ENCODE assay signal across 27 mouse cellular contexts in genomic region chr3:7804209-7804608, GRCm38 (mm10).
A peak's percentile ranks its signal among the peaks of the same experiment; 100 is the strongest.
DNase-seq lines count a peak whose midpoint lies in the region; ATAC-seq and TF ChIP-seq lines count a peak whose summit lies in the region.
"Had no signal": no experiment of that assay in that cellular context is flagged by ENCODE, and none has a peak within 500 bp of the region (broad histone marks: within the 10 kb centered on the region; RNA-seq: fewer than 3 reads in every experiment).

No protein-coding gene starts in this region.

- no peak for TF ChIP-seq POLR2A in kidney, adult 2 months (IDR thresholded peaks at IDR 0.05; ENCODE audit: low read depth, low read length)

- no peaks in the 10 kb centered on the region for H3K27me3 ChIP-seq in forebrain, embryonic 11.5 days (ENCODE audit: control insufficient read depth, insufficient read depth, low read length)
- no peaks in the 10 kb centered on the region for H3K27me3 ChIP-seq in forebrain, embryonic 14.5 days (replicated peaks; ENCODE audit: control insufficient read depth, insufficient read depth, low read length)
- H3K27me3 ChIP-seq in kidney, embryonic 14.5 days (ENCODE audit: control insufficient read depth, insufficient read depth, low read length): no peaks in the 10 kb centered on the region
- no peaks in the 10 kb centered on the region for H3K27me3 ChIP-seq in kidney, postnatal 0 days (ENCODE audit: insufficient read depth, low read length)
- no peaks in the 10 kb centered on the region for H3K27me3 ChIP-seq in kidney, adult 2 months (replicated peaks; ENCODE audit: control insufficient read depth, insufficient read depth, low read length)
- H3K27me3 ChIP-seq: embryonic facial prominence, embryonic 13.5 days; forebrain, embryonic 13.5 days; hindbrain, embryonic 13.5 days; intestine, embryonic 15.5 days had no signal

- no peak for ATAC-seq in forebrain, embryonic 11.5 days (replicated peaks; ENCODE audit: low FRiP score)
- no peak for ATAC-seq in forebrain, embryonic 14.5 days
- ATAC-seq in kidney, embryonic 14.5 days (ENCODE audit: low FRiP score, low TSS enrichment): peak; percentile 88
- peak; percentile 71; the same call in 1 of the 2 replicates for ATAC-seq in kidney, postnatal 0 days (replicated peaks; ENCODE audit: low FRiP score, low read depth)
- ATAC-seq: CD4-positive, CD25-positive, alpha-beta regulatory T cell, adult 4 months; forebrain, embryonic 13.5 days; forebrain, postnatal 0 days; hindbrain, embryonic 16.5 days; intestine, embryonic 15.5 days had no signal

- no peak overlapping the region for H3K9ac ChIP-seq in forebrain, embryonic 11.5 days (ENCODE audit: low read length)
- H3K9ac ChIP-seq in forebrain, embryonic 14.5 days (ENCODE audit: low read length): no peak overlapping the region
- no peak overlapping the region for H3K9ac ChIP-seq in kidney, embryonic 14.5 days (ENCODE audit: low read depth, low read length)
- no peak overlapping the region for H3K9ac ChIP-seq in kidney, postnatal 0 days (ENCODE audit: low read depth, low read length)
- H3K9ac ChIP-seq: embryonic facial prominence, embryonic 13.5 days; forebrain, embryonic 13.5 days; forebrain, postnatal 0 days; hindbrain, embryonic 13.5 days; intestine, embryonic 15.5 days had no signal

- DNase-seq in forebrain, embryonic 11.5 days (ENCODE audit: low spot score): peak; percentile 50
- DNase-seq in forebrain, embryonic 14.5 days (ENCODE audit: low spot score): no peak
- DNase-seq in kidney, adult 11 months: no peak
- DNase-seq in kidney, postnatal 0 days (ENCODE audit: low spot score): peak; percentile 69
- no peak for DNase-seq in kidney, adult 2 months
- DNase-seq in brain, adult 2 months (ENCODE audit: low read depth, low spot score): peak; percentile 5
- DNase-seq in T-cell, adult 2 months (ENCODE audit: low spot score): no peak
- DNase-seq: adrenal gland, postnatal 10 days; adrenal gland, postnatal 36 days; cerebellum, adult 11 months; cerebellum, adult 2 months; cerebellum, adult 9-11 months; cerebellum, postnatal 25 days; embryo, embryonic 11 days; forebrain, postnatal 0 days; gastrocnemius, postnatal 10 days; gastrocnemius, postnatal 36 days had no signal

- H3K4me2 ChIP-seq in forebrain, embryonic 11.5 days (ENCODE audit: low read depth, low read length, severe bottlenecking): no peak overlapping the region
- H3K4me2 ChIP-seq in forebrain, embryonic 14.5 days (ENCODE audit: low read length): no peak overlapping the region
- no peak overlapping the region for H3K4me2 ChIP-seq in kidney, embryonic 14.5 days (replicated peaks; ENCODE audit: low read depth, low read length)
- no peak overlapping the region for H3K4me2 ChIP-seq in kidney, postnatal 0 days (ENCODE audit: low read length)
- H3K4me2 ChIP-seq: embryonic facial prominence, embryonic 13.5 days; forebrain, embryonic 13.5 days; heart, embryonic 11.5 days; hindbrain, embryonic 13.5 days; intestine, embryonic 15.5 days had no signal

- no peaks in the 10 kb centered on the region for H3K4me1 ChIP-seq in forebrain, embryonic 11.5 days (replicated peaks; ENCODE audit: control insufficient read depth, insufficient read depth, low read length)
- no peaks in the 10 kb centered on the region for H3K4me1 ChIP-seq in forebrain, embryonic 14.5 days (ENCODE audit: control insufficient read depth, insufficient read depth, low read length)
- H3K4me1 ChIP-seq in kidney, embryonic 14.5 days (ENCODE audit: control insufficient read depth, insufficient read depth, low read length): no peaks in the 10 kb centered on the region
- H3K4me1 ChIP-seq in kidney, postnatal 0 days (replicated peaks; ENCODE audit: insufficient read depth, low read length): no peaks in the 10 kb centered on the region
- H3K4me1 ChIP-seq in kidney, adult 2 months (ENCODE audit: control insufficient read depth, insufficient read depth, low read length): no peaks in the 10 kb centered on the region
- H3K4me1 ChIP-seq: embryonic facial prominence, embryonic 13.5 days; forebrain, embryonic 13.5 days; hindbrain, embryonic 10.5 days; hindbrain, embryonic 13.5 days; intestine, embryonic 15.5 days had no signal

- 68% methylated on average over 1 of the region's 1 CpGs for WGBS in forebrain, embryonic 11.5 days
- 76% methylated on average over 1 of the region's 1 CpGs for WGBS in forebrain, embryonic 14.5 days
- 54% methylated on average over 1 of the region's 1 CpGs for WGBS in kidney, embryonic 14.5 days
- WGBS in kidney, postnatal 0 days: 39% methylated on average over 1 of the region's 1 CpGs
- 50% methylated on average over 1 of the region's 1 CpGs for WGBS in kidney, adult 2 months

- no peak for TF ChIP-seq CTCF in kidney, postnatal 0 days (IDR thresholded peaks at IDR 0.05; ENCODE audit: low read depth)
- TF ChIP-seq CTCF in kidney, adult 2 months (conservative IDR thresholded peaks at IDR 0.05; ENCODE audit: insufficient read depth, insufficient read length, low read depth, low read length): no peak

- no peak overlapping the region for H3K4me3 ChIP-seq in forebrain, embryonic 11.5 days (ENCODE audit: low read depth, low read length)
- no peak overlapping the region for H3K4me3 ChIP-seq in forebrain, embryonic 14.5 days (ENCODE audit: low read depth, low read length)
- H3K4me3 ChIP-seq in kidney, embryonic 14.5 days (ENCODE audit: low read length): no peak overlapping the region
- no peak overlapping the region for H3K4me3 ChIP-seq in kidney, postnatal 0 days (replicated peaks; ENCODE audit: low read depth, low read length)
- H3K4me3 ChIP-seq in kidney, adult 2 months (ENCODE audit: insufficient read depth, low read depth, low read length): no peak overlapping the region
- H3K4me3 ChIP-seq: embryonic facial prominence, embryonic 13.5 days; erythroblast, embryonic 14.5 days; forebrain, embryonic 13.5 days; hindbrain, embryonic 10.5 days; hindbrain, embryonic 13.5 days; intestine, embryonic 15.5 days had no signal

- H3K36me3 ChIP-seq in forebrain, embryonic 11.5 days (ENCODE audit: control insufficient read depth, insufficient read depth, low read length): no peaks in the 10 kb centered on the region
- H3K36me3 ChIP-seq in forebrain, embryonic 14.5 days (ENCODE audit: control insufficient read depth, insufficient read depth, low read length): no peaks in the 10 kb centered on the region
- no peaks in the 10 kb centered on the region for H3K36me3 ChIP-seq in kidney, embryonic 14.5 days (ENCODE audit: control insufficient read depth, insufficient read depth, low read length)
- no peaks in the 10 kb centered on the region for H3K36me3 ChIP-seq in kidney, postnatal 0 days (ENCODE audit: insufficient read depth, low read length)
- no peaks in the 10 kb centered on the region for H3K36me3 ChIP-seq in kidney, adult 2 months (ENCODE audit: control insufficient read depth, insufficient read depth, low read length)
- H3K36me3 ChIP-seq: embryonic facial prominence, embryonic 13.5 days; hindbrain, embryonic 10.5 days; hindbrain, embryonic 13.5 days; intestine, embryonic 15.5 days had no signal

- no peak overlapping the region for H3K27ac ChIP-seq in forebrain, embryonic 11.5 days (ENCODE audit: low read depth, low read length)
- no peak overlapping the region for H3K27ac ChIP-seq in forebrain, embryonic 14.5 days (ENCODE audit: low read depth, low read length)
- H3K27ac ChIP-seq in kidney, embryonic 14.5 days (ENCODE audit: low read depth, low read length): no peak overlapping the region
- no peak overlapping the region for H3K27ac ChIP-seq in kidney, postnatal 0 days
- H3K27ac ChIP-seq in kidney, adult 2 months (ENCODE audit: insufficient read depth, low read depth, low read length): no peak overlapping the region
- H3K27ac ChIP-seq: embryonic facial prominence, embryonic 13.5 days; forebrain, embryonic 13.5 days; hindbrain, embryonic 10.5 days; hindbrain, embryonic 13.5 days; intestine, embryonic 15.5 days had no signal

- H3K9me3 ChIP-seq in forebrain, embryonic 11.5 days (ENCODE audit: control insufficient read depth, low read length): no peaks in the 10 kb centered on the region
- H3K9me3 ChIP-seq in forebrain, embryonic 14.5 days (replicated peaks; ENCODE audit: control insufficient read depth, low read length): no peaks in the 10 kb centered on the region
- H3K9me3 ChIP-seq in kidney, embryonic 14.5 days (ENCODE audit: control insufficient read depth, low read length): no peaks in the 10 kb centered on the region
- no peaks in the 10 kb centered on the region for H3K9me3 ChIP-seq in kidney, postnatal 0 days (replicated peaks; ENCODE audit: low read length)
- H3K9me3 ChIP-seq: embryonic facial prominence, embryonic 13.5 days; forebrain, embryonic 13.5 days; hindbrain, embryonic 10.5 days; hindbrain, embryonic 13.5 days; intestine, embryonic 15.5 days had no signal

Comparison
In these comparisons a context has a peak if more than half of its experiments do, and no peak if none do; other contexts are left out.
1. DNase-seq: peak in forebrain, embryonic 11.5 days (single experiment), kidney, postnatal 0 days (single experiment) and brain, adult 2 months (single experiment); none in forebrain, embryonic 14.5 days (single experiment), kidney, adult 11 months (single experiment), kidney, adult 2 months (single experiment) and T-cell, adult 2 months (single experiment).
2. ATAC-seq: peak in kidney, embryonic 14.5 days (single experiment) and kidney, postnatal 0 days (single experiment); none in forebrain, embryonic 11.5 days (single experiment) and forebrain, embryonic 14.5 days (single experiment).